Mouse (Mus musculus) CH12.LX (cell line): ENCODE data around the gene Fgfrl1. TPM values are rescaled to one million over a fixed set of nuclear protein-coding genes. Genes with fewer than 3 reads are reported as not detected.

Source experiments
- DNase-seq: peaks from one replicate; pipeline ENCODE4 v3.0.0-alpha.2; 2013; ENCODE audit errors: extremely low read depth
- H3K27ac ChIP-seq: 2 replicates; pipeline ENCODE4 v1.5.1; 2012; ENCODE audit warnings: low read depth, mild to moderate bottlenecking, control low read depth, moderate library complexity; ENCODE audit not compliant: insufficient read depth
- H3K27me3 ChIP-seq: replicated peaks from 2 replicates; pipeline ENCODE3; 2012; ENCODE audit warnings: inconsistent platforms
- H3K36me3 ChIP-seq, 2 experiments: replicated peaks in 1 of 2; 2 replicates each; pipeline versions ENCODE3 to v1.6.1; 2012; ENCODE audit warnings: inconsistent platforms in 1 of 2, low read length in 1 of 2, mild to moderate bottlenecking in 1 of 2, mixed read lengths in 1 of 2, moderate library complexity in 1 of 2; ENCODE audit not compliant: control insufficient read depth in 1 of 2, insufficient read depth in 1 of 2
- H3K4me1 ChIP-seq, 2 experiments: 2 replicates each; pipeline ENCODE4 v1.6.1; 2012; ENCODE audit warnings: inconsistent platforms in 1 of 2, moderate library complexity in 1 of 2; ENCODE audit not compliant: insufficient read depth in 2 of 2, control insufficient read depth in 1 of 2
- H3K4me2 ChIP-seq: 2 replicates; pipeline ENCODE4 v1.6.1; 2012; ENCODE audit warnings: low read depth, mild to moderate bottlenecking, control low read depth; ENCODE audit not compliant: poor library complexity, insufficient read depth, severe bottlenecking
- H3K4me3 ChIP-seq, 3 experiments: fragments of 150-350 bp in 1 of 3; sonication (generic) in 1 of 3; replicated peaks in 1 of 3; 2 replicates each; pipeline versions ENCODE3 to v1.5.1; 2011 to 2012; ENCODE audit warnings: low read depth in 2 of 3, low read length in 2 of 3, mild to moderate bottlenecking in 2 of 3, moderate library complexity in 2 of 3, control low read depth in 1 of 3, improper control_type of control experiment in 1 of 3, inconsistent platforms in 1 of 3, mixed read lengths in 1 of 3; ENCODE audit not compliant: poor library complexity in 1 of 3
- H3K79me2 ChIP-seq: replicated peaks from 2 replicates; pipeline ENCODE4 v1.6.1; 2012; ENCODE audit warnings: mild to moderate bottlenecking, moderate library complexity; ENCODE audit not compliant: control insufficient read depth, poor library complexity, insufficient read depth, severe bottlenecking; ENCODE audit errors: extremely low read depth
- H3K9ac ChIP-seq: 2 replicates; pipeline ENCODE4 v1.6.1; 2012; ENCODE audit warnings: low read depth, mild to moderate bottlenecking, control low read depth, moderate library complexity; ENCODE audit not compliant: insufficient read depth
- H3K9me3 ChIP-seq: replicated peaks from 2 replicates; pipeline ENCODE3; 2012; ENCODE audit warnings: low read length, inconsistent platforms, mixed read lengths
- CHD1 ChIP-seq: IDR thresholded peaks from 2 replicates; pipeline ENCODE4 v1.6.1; 2012; ENCODE audit warnings: low read depth, low read length, improper control_type of control experiment, inconsistent platforms
- CHD2 ChIP-seq: IDR thresholded peaks from 2 replicates; pipeline ENCODE4 v1.6.1; 2011; ENCODE audit warnings: low read length, improper control_type of control experiment
- CTCF ChIP-seq, 2 experiments: IDR thresholded peaks in 1 of 2; conservative IDR thresholded peaks in 1 of 2; 2 replicates each; pipeline ENCODE4 v1.5.1; 2011 to 2012; ENCODE audit warnings: low read depth in 2 of 2, low read length in 2 of 2, improper control_type of control experiment in 1 of 2, inconsistent platforms in 1 of 2, mild to moderate bottlenecking in 1 of 2, moderate library complexity in 1 of 2
- E2F4 ChIP-seq: IDR thresholded peaks from 2 replicates; pipeline ENCODE4 v1.6.1; 2011; ENCODE audit warnings: low read depth, low read length, improper control_type of control experiment; ENCODE audit not compliant: insufficient replicate concordance
- EP300 ChIP-seq: IDR thresholded peaks from 2 replicates; pipeline ENCODE4 v1.6.1; 2011; ENCODE audit warnings: low read length, improper control_type of control experiment
- HCFC1 ChIP-seq: IDR thresholded peaks from 2 replicates; pipeline ENCODE4 v1.6.1; 2012; ENCODE audit warnings: low read depth, mild to moderate bottlenecking, inconsistent platforms, low read length, improper control_type of control experiment
- IRF4 ChIP-seq: IDR thresholded peaks from 2 replicates; pipeline ENCODE4 v1.6.1; 2014; ENCODE audit warnings: low read depth, mild to moderate bottlenecking, inconsistent platforms, low read length, improper control_type of control experiment
- JUND ChIP-seq: conservative IDR thresholded peaks from 2 replicates; pipeline ENCODE4 v1.6.1; 2011; ENCODE audit warnings: low read depth, low read length, improper control_type of control experiment
- KAT2A ChIP-seq: IDR thresholded peaks from 2 replicates; pipeline ENCODE4 v1.6.1; 2012; ENCODE audit warnings: low read length, improper control_type of control experiment, inconsistent platforms; ENCODE audit not compliant: insufficient replicate concordance
- MAFK ChIP-seq: IDR thresholded peaks from 2 replicates; pipeline ENCODE4 v1.6.1; 2011; ENCODE audit warnings: low read length, improper control_type of control experiment; ENCODE audit not compliant: insufficient replicate concordance
- MAX ChIP-seq: IDR thresholded peaks from 2 replicates; pipeline ENCODE4 v1.6.1; 2011; ENCODE audit warnings: low read length, improper control_type of control experiment
- MEF2A ChIP-seq: IDR thresholded peaks from 2 replicates; pipeline ENCODE4 v1.6.1; 2014; ENCODE audit warnings: low read depth, mild to moderate bottlenecking, inconsistent platforms, low read length, improper control_type of control experiment, borderline replicate concordance
- NELFE ChIP-seq: IDR thresholded peaks from 2 replicates; pipeline ENCODE4 v1.6.1; 2011; ENCODE audit warnings: low read depth, low read length, improper control_type of control experiment
- POLR2A ChIP-seq: IDR thresholded peaks from 2 replicates; pipeline ENCODE4 v1.6.1; 2011; ENCODE audit warnings: low read depth, mild to moderate bottlenecking, improper control_type of control experiment, low read length
- RAD21 ChIP-seq: IDR thresholded peaks from 2 replicates; pipeline ENCODE4 v1.6.1; 2011; ENCODE audit warnings: low read depth, mild to moderate bottlenecking, low read length, improper control_type of control experiment, moderate library complexity
- RCOR1 ChIP-seq: conservative IDR thresholded peaks from 2 replicates; pipeline ENCODE4 v1.6.1; 2012; ENCODE audit warnings: low read depth, mild to moderate bottlenecking, inconsistent platforms, low read length, improper control_type of control experiment
- SMC3 ChIP-seq: IDR thresholded peaks from 2 replicates; pipeline ENCODE4 v1.6.1; 2011; ENCODE audit warnings: low read depth, low read length, improper control_type of control experiment
- TBP ChIP-seq: conservative IDR thresholded peaks from 2 replicates; pipeline ENCODE4 v1.6.1; 2011; ENCODE audit warnings: low read depth, low read length, improper control_type of control experiment
- TCF12 ChIP-seq: IDR thresholded peaks from 2 replicates; pipeline ENCODE4 v1.6.1; 2014; ENCODE audit warnings: low read depth, mild to moderate bottlenecking, inconsistent platforms, low read length, improper control_type of control experiment
- UBTF ChIP-seq: IDR thresholded peaks from 2 replicates; pipeline ENCODE4 v1.6.1; 2012; ENCODE audit warnings: low read depth, mild to moderate bottlenecking, inconsistent platforms, low read length, improper control_type of control experiment, moderate library complexity
- USF1 ChIP-seq: IDR thresholded peaks from 2 replicates; pipeline ENCODE4 v1.6.1; 2014; ENCODE audit warnings: low read depth, mild to moderate bottlenecking, inconsistent platforms, low read length, improper control_type of control experiment
- USF2 ChIP-seq: conservative IDR thresholded peaks from 2 replicates; pipeline ENCODE4 v1.6.1; 2011; ENCODE audit warnings: low read depth, low read length, improper control_type of control experiment
- ZC3H11A ChIP-seq: IDR thresholded peaks from 2 replicates; pipeline ENCODE4 v1.6.1; 2012; ENCODE audit warnings: low read depth, mild to moderate bottlenecking, inconsistent platforms, low read length, improper control_type of control experiment
- ZKSCAN1 ChIP-seq: IDR thresholded peaks from 2 replicates; pipeline ENCODE4 v1.6.1; 2012; ENCODE audit warnings: low read depth, inconsistent platforms, low read length, improper control_type of control experiment, borderline replicate concordance
- dilution Hi-C: fragments of 300-500 bp; cut with MboI; formaldehyde crosslinking; loops from 2 replicates; pipeline ENCODE4 v1.14.3; 2020; ENCODE audit warnings: low sequenced_read_pairs; ENCODE audit not compliant: extremely low pct_unique_long_range_greater_than_20kb, extremely low pct_ligation_motif_present
- in situ Hi-C: fragments of 300-500 bp; cut with MboI; formaldehyde crosslinking; loops from 3 replicates; pipeline ENCODE4 v1.14.3; 2019; ENCODE audit warnings: low sequenced_read_pairs, low pct_ligation_motif_present, low pct_unique_long_range_greater_than_20kb, mixed read lengths
- polyA plus RNA-seq: library from polyadenylated mRNA; unstranded; fragments of >175 nt; gene quantifications from 2 replicates; pipeline ENCODE4 v1.2.1, GENCODE M21; 2012; ENCODE audit warnings: low read depth; ENCODE audit not compliant: insufficient read length
- total RNA-seq, 2 experiments: library from RNA; depleted of rRNA; stranded (reverse); fragments of 300-350 nt in 1 of 2; fragments of >200 nt in 1 of 2; gene quantifications; 2 replicates each; pipeline ENCODE4 v1.2.3; 2012 to 2014

Fgfrl1 gene
- total and polyA plus RNA-seq, 3 experiments, result 0.17 to 0.64 (median 0.26) TPM

DNA sequence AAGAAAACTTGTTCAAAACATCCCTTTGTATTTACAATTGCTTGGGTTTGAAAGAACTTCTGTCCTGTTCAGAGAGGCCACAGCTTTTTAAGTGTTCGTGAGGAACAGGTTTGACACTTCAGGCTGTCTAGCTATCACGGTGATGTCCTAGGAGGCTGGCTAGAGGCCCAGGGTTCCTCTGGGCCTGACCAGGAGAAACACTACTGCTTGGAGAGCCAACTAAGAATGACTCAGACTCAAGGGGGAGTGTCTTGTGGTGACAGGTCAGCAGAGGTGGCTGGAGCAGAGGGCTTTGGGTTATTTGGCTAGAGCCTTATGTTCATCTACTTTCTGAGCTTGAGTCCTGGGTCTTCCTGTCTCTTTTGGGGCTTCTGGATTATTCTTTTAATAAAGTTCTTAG is 31.8 kb downstream of the Fgfrl1 start:
- H3K27me3 ChIP-seq, result peaks cover 8% of the 10 kb centered on the region
- no peak overlapping the region for H3K4me2 ChIP-seq
- no peaks in the 10 kb centered on the region for H3K79me2 ChIP-seq
- no peaks in the 10 kb centered on the region for H3K4me1 ChIP-seq
- no peak for DNase-seq
- no peak overlapping the region for H3K27ac ChIP-seq
- TF ChIP-seq ZC3H11A (no peak), TCF12 (no peak), JUND (no peak), IRF4 (no peak), E2F4 (no peak), UBTF (no peak), CHD1 (no peak), CHD2 (no peak), RCOR1 (no peak), MEF2A (no peak), KAT2A (no peak), HCFC1 (no peak), TBP (no peak), ZKSCAN1 (no peak), POLR2A (no peak), USF2 (no peak), NELFE (no peak), EP300 (no peak), MAX (no peak)
- TF ChIP-seq, all 38 proteins: peak for 0
- dilution Hi-C loops (no loop called here), in situ Hi-C loops (no loop called here)
- H3K9me3 ChIP-seq, result no peaks in the 10 kb centered on the region
- H3K4me3 ChIP-seq, result no peak overlapping the region
- H3K36me3 ChIP-seq, result no peaks in the 10 kb centered on the region
- no peak overlapping the region for H3K9ac ChIP-seq

DNA sequence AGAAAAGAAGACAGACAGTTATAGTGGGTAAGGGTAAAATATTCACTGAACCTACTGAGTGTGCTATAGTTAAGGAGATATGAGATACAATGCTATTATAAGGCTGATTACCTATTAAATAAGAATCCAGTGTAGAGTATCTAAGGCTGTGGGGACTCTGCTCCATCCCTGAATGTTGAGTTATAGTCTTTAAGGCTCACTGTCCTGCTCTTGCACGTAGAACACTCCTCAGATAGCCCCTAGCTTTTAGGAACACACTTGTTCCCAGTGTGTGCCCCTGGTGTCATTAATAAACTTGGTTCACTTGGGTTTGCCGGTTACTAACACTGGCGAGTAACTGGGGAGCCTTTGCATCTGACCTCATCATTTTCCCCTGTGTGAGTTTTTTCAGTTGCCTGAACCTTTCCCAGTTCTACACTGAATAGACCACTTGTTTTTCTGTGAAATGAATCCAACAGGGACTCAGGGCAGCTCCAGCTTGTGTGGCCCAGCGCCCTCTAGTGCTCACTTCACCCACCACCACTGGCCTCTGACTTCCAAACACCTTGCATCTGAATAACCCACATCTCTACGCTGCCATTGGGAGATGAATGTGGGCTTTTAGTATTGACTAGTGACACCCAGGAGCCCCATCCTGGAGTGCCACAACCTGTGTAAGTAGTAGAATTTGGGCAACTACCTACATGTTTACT is 34.5 kb downstream of the Fgfrl1 start:
- Histone ChIP-seq H3K27ac (no peak overlapping the region), H3K4me2 (no peak overlapping the region), H3K4me1 (peaks cover 0 to 11% of the 10 kb centered on the region in 2 experiments; a peak in 2 of 4 replicates), H3K9ac (no peak overlapping the region), H3K9me3 (no peaks in the 10 kb centered on the region), H3K36me3 (no peaks in the 10 kb centered on the region), H3K27me3 (peaks cover 4% of the 10 kb centered on the region), H3K4me3 (no peak overlapping the region), H3K79me2 (no peaks in the 10 kb centered on the region)
- in situ Hi-C loops, result no loop called here
- peak; percentile 54 for TF ChIP-seq SMC3
- TF ChIP-seq TBP, result no peak
- peak; percentile 73 for TF ChIP-seq RAD21
- no peak for TF ChIP-seq MAFK
- peak; percentile 65 to 82 for TF ChIP-seq CTCF (conservative IDR thresholded peaks at IDR 0.05 in 1 of 2, IDR thresholded peaks at IDR 0.05 in 1 of 2; ENCODE audit: low read depth in 2 of 2, low read length in 2 of 2)
- TF ChIP-seq IRF4, result no peak
- no peak for TF ChIP-seq USF1
- TF ChIP-seq CHD1, result no peak
- DNase-seq, result peak; percentile 50
- dilution Hi-C loops, result no loop called here
